Mouse (Mus musculus): ENCODE data around the gene Cand2. TPM values are rescaled to one million over a fixed set of nuclear protein-coding genes. Genes with fewer than 3 reads are reported as not detected.
A peak's percentile ranks its signal among the peaks of the same experiment; 100 is the strongest.

The Cand2 gene
- total and polyA plus RNA-seq, 3 experiments: 3.6 to 17.1 (median 7.8) TPM

GRCm38 (mm10) chr6:115846640-115847411, 72.5 kb downstream of the Cand2 start (continued):
- peak; percentile 73 for TF ChIP-seq RAD21 (IDR thresholded peaks at IDR 0.05; ENCODE audit: low read depth, low read length)

- dilution Hi-C loops (cut with MboI; ENCODE audit: extremely low pct_ligation_motif_present, extremely low pct_unique_long_range_greater_than_20kb, low sequenced_read_pairs) (no loop called here), in situ Hi-C loops (cut with MboI; ENCODE audit: low pct_ligation_motif_present, low pct_unique_long_range_greater_than_20kb, low sequenced_read_pairs) (loop anchor here (5.0 to 10.0 kb wide), 2 partner anchors 159 to 286 kb away; no protein-coding TSS in a partner anchor)
- Histone ChIP-seq H3K4me1 (ENCODE audit: control insufficient read depth in 1 of 2, insufficient read depth in 2 of 2) (peaks cover 2 to 47% of the 10 kb centered on the region in 2 experiments; a peak in 2 of 4 replicates), H3K27ac (ENCODE audit: insufficient read depth, low read depth) (peak overlapping the region; percentile 85), H3K4me3 (replicated peaks in 1 of 3; ENCODE audit: low read depth in 2 of 3, low read length in 2 of 3, poor library complexity in 1 of 3) (peak overlapping the region; percentile 29 to 31 (median 30)), H3K9ac (ENCODE audit: insufficient read depth, low read depth) (peak overlapping the region; percentile 61), H3K9me3 (replicated peaks; ENCODE audit: low read length) (no peaks in the 10 kb centered on the region), H3K27me3 (replicated peaks) (no peaks in the 10 kb centered on the region), H3K79me2 (replicated peaks; ENCODE audit: control insufficient read depth, extremely low read depth, insufficient read depth, poor library complexity, severe bottlenecking) (peaks cover 13% of the 10 kb centered on the region), H3K36me3 (replicated peaks in 1 of 2; ENCODE audit: control insufficient read depth in 1 of 2, insufficient read depth in 1 of 2, low read length in 1 of 2) (peaks cover 15 to 31% of the 10 kb centered on the region in 2 experiments), H3K4me2 (ENCODE audit: insufficient read depth, low read depth, poor library complexity, severe bottlenecking) (peak overlapping the region; percentile 98)
- DNase-seq (ENCODE audit: extremely low read depth): peak; percentile 46
- TF ChIP-seq ZKSCAN1 (IDR thresholded peaks at IDR 0.05; ENCODE audit: borderline replicate concordance, low read depth, low read length): no peak
- 0 out of 2 replicates have a peak, but pooled peaks have one; percentile 18 for TF ChIP-seq MYC (IDR thresholded peaks at IDR 0.05; ENCODE audit: low read depth, low read length)
- peak; percentile 86 for TF ChIP-seq SIN3A (IDR thresholded peaks at IDR 0.05; ENCODE audit: low read length)
- no peak for TF ChIP-seq HCFC1 (IDR thresholded peaks at IDR 0.05; ENCODE audit: low read depth, low read length)
- no peak for TF ChIP-seq ZC3H11A (IDR thresholded peaks at IDR 0.05; ENCODE audit: low read depth, low read length)
- peak; percentile 47; the same call in 1 of the 2 replicates for TF ChIP-seq NELFE (IDR thresholded peaks at IDR 0.05; ENCODE audit: low read depth, low read length)
- TF ChIP-seq UBTF (IDR thresholded peaks at IDR 0.05; ENCODE audit: low read depth, low read length): peak; percentile 57; the same call in 1 of the 2 replicates
- TF ChIP-seq MEF2A (IDR thresholded peaks at IDR 0.05; ENCODE audit: borderline replicate concordance, low read depth, low read length): peak; percentile 55; the same call in 1 of the 2 replicates
- no peak for TF ChIP-seq KAT2A (IDR thresholded peaks at IDR 0.05; ENCODE audit: insufficient replicate concordance, low read length)
- peak; percentile 45; the same call in 1 of the 2 replicates for TF ChIP-seq TCF12 (IDR thresholded peaks at IDR 0.05; ENCODE audit: low read depth, low read length)
- TF ChIP-seq CTCF (conservative IDR thresholded peaks at IDR 0.05 in 1 of 2, IDR thresholded peaks at IDR 0.05 in 1 of 2; ENCODE audit: low read depth in 2 of 2, low read length in 2 of 2): no peak
- 0 out of 2 replicates have a peak, but pooled peaks have one; percentile 34 for TF ChIP-seq TBP (conservative IDR thresholded peaks at IDR 0.05; ENCODE audit: low read depth, low read length)
- TF ChIP-seq POLR2AphosphoS2 (IDR thresholded peaks at IDR 0.05; ENCODE audit: low read depth, low read length): no peak
- TF ChIP-seq JUND (conservative IDR thresholded peaks at IDR 0.05; ENCODE audit: low read depth, low read length): no peak
- TF ChIP-seq MAZ (IDR thresholded peaks at IDR 0.05; ENCODE audit: low read depth, low read length): peak; percentile 40; the same call in 1 of the 2 replicates
- 0 out of 2 replicates have a peak, but pooled peaks have one; percentile 53 for TF ChIP-seq ZMIZ1 (IDR thresholded peaks at IDR 0.05; ENCODE audit: low read depth, low read length)
- TF ChIP-seq EP300 (IDR thresholded peaks at IDR 0.05; ENCODE audit: low read length): peak; percentile 76
- TF ChIP-seq BHLHE40 (IDR thresholded peaks at IDR 0.05; ENCODE audit: low read depth, low read length): peak; percentile 65
- no peak; the same call in 1 of the 2 replicates for TF ChIP-seq MAFK (IDR thresholded peaks at IDR 0.05; ENCODE audit: insufficient replicate concordance, low read length)
- peak; percentile 39; the same call in 1 of the 2 replicates for TF ChIP-seq MAX (IDR thresholded peaks at IDR 0.05; ENCODE audit: low read length)
- TF ChIP-seq POLR2A (IDR thresholded peaks at IDR 0.05; ENCODE audit: low read depth, low read length): no peak
- 0 out of 2 replicates have a peak, but pooled peaks have one; percentile 57 for TF ChIP-seq ZNF384 (IDR thresholded peaks at IDR 0.05; ENCODE audit: low read depth, low read length)
- no peak for TF ChIP-seq USF2 (conservative IDR thresholded peaks at IDR 0.05; ENCODE audit: low read depth, low read length)
- TF ChIP-seq RAD21 (IDR thresholded peaks at IDR 0.05; ENCODE audit: low read depth, low read length): no peak
- 0 out of 2 replicates have a peak, but pooled peaks have one; percentile 30 for TF ChIP-seq ELF1 (IDR thresholded peaks at IDR 0.05; ENCODE audit: low read depth, low read length)
- peak; percentile 67 for TF ChIP-seq ETS1 (conservative IDR thresholded peaks at IDR 0.05; ENCODE audit: low read depth, low read length)
- peak; percentile 11; the same call in 1 of the 2 replicates for TF ChIP-seq NRF1 (IDR thresholded peaks at IDR 0.05; ENCODE audit: low read depth, low read length)
- TF ChIP-seq CHD2 (IDR thresholded peaks at IDR 0.05; ENCODE audit: low read length): peak; percentile 58; the same call in 1 of the 2 replicates
- no peak for TF ChIP-seq SMC3 (IDR thresholded peaks at IDR 0.05; ENCODE audit: low read depth, low read length)
- TF ChIP-seq USF1 (IDR thresholded peaks at IDR 0.05; ENCODE audit: low read depth, low read length): no peak
- no peak for TF ChIP-seq PAX5 (IDR thresholded peaks at IDR 0.05; ENCODE audit: low read length)
- TF ChIP-seq E2F4 (IDR thresholded peaks at IDR 0.05; ENCODE audit: insufficient replicate concordance, low read depth, low read length): no peak
- peak; percentile 87 for TF ChIP-seq CHD1 (IDR thresholded peaks at IDR 0.05; ENCODE audit: low read depth, low read length)
- peak; percentile 50; the same call in 1 of the 2 replicates for TF ChIP-seq RCOR1 (conservative IDR thresholded peaks at IDR 0.05; ENCODE audit: low read depth, low read length)
These were observed 74.4 kb downstream of the Cand2 start for GRCm38 (mm10) chr6:115848598-115849304.

All from CH12.LX (cell line).